Mouse (Mus musculus) stomach, postnatal 0 days (tissue): ENCODE measurements at regions not wholly inside any gene's neighbourhood (a gene's known extent, or its start where the extent isn't known, plus 50 kb on each side); places are given as distances from the start of the nearest gene placed in this dataset.

Source experiments
- CTCF ChIP-seq: IDR thresholded peaks from 2 replicates; pipeline ENCODE4 v1.5.1; 2016; ENCODE audit warnings: antibody characterized with exemption, low read depth, mild to moderate bottlenecking, moderate library complexity
- EP300 ChIP-seq: optimal IDR thresholded peaks from 2 replicates; pipeline ENCODE3; 2016; ENCODE audit warnings: antibody characterized with exemption

- no peak for TF ChIP-seq EP300
- TF ChIP-seq CTCF = no peak
Observed at GRCm38 (mm10) chr3:41213533-41213932, 130.7 kb upstream of the Pgrmc2 start.
